8 mouse cellular contexts compared by ENCODE assay signal in genomic region chr11:118738855-118739832, GRCm38 (mm10).
DNase-seq lines count a peak whose midpoint lies in the region; ATAC-seq lines count a peak whose summit lies in the region.

No protein-coding gene starts in this region.

- peaks cover 19% of the 10 kb centered on the region for H3K4me1 ChIP-seq in hindbrain, embryonic 16.5 days (ENCODE audit: control insufficient read depth, insufficient read depth, low read depth, low read length)

- 9% methylated on average over 23 of the region's 23 CpGs for WGBS in hindbrain, embryonic 16.5 days

- H3K4me2 ChIP-seq in hindbrain, embryonic 16.5 days (ENCODE audit: low read length): peak overlapping the region; percentile 35

- ATAC-seq in hindbrain, embryonic 16.5 days: peak; percentile 69

- peak overlapping the region; percentile 18; the same call in 1 of the 2 replicates for H3K27ac ChIP-seq in hindbrain, embryonic 16.5 days (ENCODE audit: low read depth, low read length)

- no peaks in the 10 kb centered on the region for H3K9me3 ChIP-seq in hindbrain, embryonic 16.5 days (ENCODE audit: control insufficient read depth, low read length)

- H3K9ac ChIP-seq in hindbrain, embryonic 16.5 days (ENCODE audit: low read depth, low read length): no peak overlapping the region

- DNase-seq in ZHBTc4 (ENCODE audit: low read depth, low spot score): peak; percentile 87
- peak; percentile 88 to 92 for DNase-seq in cerebellum, postnatal 4 days (ENCODE audit: low spot score in 2 of 2)
- DNase-seq in frontal cortex, postnatal 36 days (ENCODE audit: low spot score in 2 of 2): peak; percentile 90 to 94
- peak; percentile 85 to 88 for DNase-seq in layer of hippocampus, postnatal 36 days
- DNase-seq in lung, postnatal 36 days: peak; percentile 85
- DNase-seq in retina, postnatal 7 days (ENCODE audit: low read depth, low spot score): peak; percentile 85
- DNase-seq in urinary bladder, postnatal 10 days (ENCODE audit: low spot score): peak; percentile 49

- H3K27me3 ChIP-seq in hindbrain, embryonic 16.5 days (replicated peaks; ENCODE audit: control insufficient read depth, insufficient read depth, low read length): no peaks in the 10 kb centered on the region; the same call in 1 of the 2 replicates

- no peak overlapping the region for H3K4me3 ChIP-seq in hindbrain, embryonic 16.5 days (ENCODE audit: low read length)

- H3K36me3 ChIP-seq in hindbrain, embryonic 16.5 days (ENCODE audit: control insufficient read depth, insufficient read depth, low read length): no peaks in the 10 kb centered on the region
